20 mouse cellular contexts compared by ENCODE assay signal in genomic region chr6:13449160-13449787, GRCm38 (mm10).
DNase-seq lines count a peak whose midpoint lies in the region; ATAC-seq lines count a peak whose summit lies in the region.
"Had no signal": no experiment of that assay in that cellular context is flagged by ENCODE, and none has a peak within 500 bp of the region (broad histone marks: within the 10 kb centered on the region; RNA-seq: fewer than 3 reads in every experiment).

No protein-coding gene starts in this region.

- no peaks in the 10 kb centered on the region for H3K4me1 ChIP-seq in midbrain, embryonic 12.5 days
- H3K4me1 ChIP-seq in midbrain, embryonic 10.5 days, result peaks cover 7% of the 10 kb centered on the region; the same call in 1 of the 2 replicates
- H3K4me1 ChIP-seq in midbrain, embryonic 16.5 days (ENCODE audit: control insufficient read depth, insufficient read depth, low read length), result no peaks in the 10 kb centered on the region
- H3K4me1 ChIP-seq: hindbrain, embryonic 15.5 days; liver, embryonic 15.5 days had no signal

- DNase-seq in frontal cortex, adult 2 months (ENCODE audit: extremely low spot score in 1 of 2, low spot score in 1 of 2), result peak; percentile 32 to 55
- no peak for DNase-seq in frontal cortex, postnatal 25 days (ENCODE audit: low spot score in 2 of 2)
- no peak for DNase-seq in midbrain, embryonic 10.5 days (ENCODE audit: low spot score)
- peak; percentile 5 to 39 for DNase-seq in frontal cortex, postnatal 36 days (ENCODE audit: low spot score in 2 of 2)
- no peak for DNase-seq in spleen, postnatal 10 days (ENCODE audit: low spot score in 2 of 2)
- DNase-seq: adrenal gland, postnatal 10 days; B cell, adult 2 months; cerebellum, adult 8-10 months; gastrocnemius, postnatal 25 days; heart, postnatal 10 days; thymus, postnatal 25 days had no signal

- H3K9ac ChIP-seq in midbrain, embryonic 12.5 days (replicated peaks), result no peak overlapping the region
- no peak overlapping the region for H3K9ac ChIP-seq in midbrain, embryonic 16.5 days (ENCODE audit: low read depth, low read length)
- H3K9ac ChIP-seq: hindbrain, embryonic 15.5 days; liver, embryonic 15.5 days had no signal

- no peaks in the 10 kb centered on the region for H3K36me3 ChIP-seq in midbrain, embryonic 12.5 days
- H3K36me3 ChIP-seq in midbrain, embryonic 10.5 days, result no peaks in the 10 kb centered on the region
- no peaks in the 10 kb centered on the region for H3K36me3 ChIP-seq in midbrain, embryonic 16.5 days (ENCODE audit: control insufficient read depth, insufficient read depth, low read length)
- H3K36me3 ChIP-seq: hindbrain, embryonic 15.5 days; liver, embryonic 15.5 days had no signal

- ATAC-seq in midbrain, embryonic 12.5 days (ENCODE audit: low FRiP score, low read depth), result peak; percentile 41; the same call in 1 of the 2 replicates
- ATAC-seq in midbrain, embryonic 16.5 days, result peak; percentile 67; the same call in 1 of the 2 replicates
- ATAC-seq in monocyte, adult 5-6 weeks (replicated peaks; ENCODE audit: insufficient number of reproducible peaks, low FRiP score, low TSS enrichment, poor library complexity, severe bottlenecking), result no peak
- ATAC-seq: intestine, embryonic 16.5 days; lung, postnatal 0 days had no signal

- H3K4me2 ChIP-seq in midbrain, embryonic 12.5 days (replicated peaks), result no peak overlapping the region
- no peak overlapping the region for H3K4me2 ChIP-seq in midbrain, embryonic 16.5 days (ENCODE audit: low read length)
- H3K4me2 ChIP-seq: hindbrain, embryonic 15.5 days; liver, embryonic 15.5 days had no signal

- no peaks in the 10 kb centered on the region for H3K27me3 ChIP-seq in midbrain, embryonic 12.5 days
- H3K27me3 ChIP-seq in midbrain, embryonic 10.5 days (ENCODE audit: low read depth, poor library complexity, severe bottlenecking), result no peaks in the 10 kb centered on the region
- no peaks in the 10 kb centered on the region for H3K27me3 ChIP-seq in midbrain, embryonic 16.5 days (ENCODE audit: control insufficient read depth, insufficient read depth, low read depth, low read length)
- H3K27me3 ChIP-seq: hindbrain, embryonic 15.5 days; liver, embryonic 15.5 days had no signal

- no peak overlapping the region for H3K27ac ChIP-seq in midbrain, embryonic 12.5 days (replicated peaks)
- no peak overlapping the region for H3K27ac ChIP-seq in midbrain, embryonic 10.5 days (replicated peaks)
- no peak overlapping the region for H3K27ac ChIP-seq in midbrain, embryonic 16.5 days (ENCODE audit: low read length)
- H3K27ac ChIP-seq: hindbrain, embryonic 15.5 days; kidney, postnatal 0 days; liver, embryonic 15.5 days; stomach, postnatal 0 days had no signal

- H3K4me3 ChIP-seq in midbrain, embryonic 12.5 days, result no peak overlapping the region
- H3K4me3 ChIP-seq in midbrain, embryonic 10.5 days, result no peak overlapping the region
- no peak overlapping the region for H3K4me3 ChIP-seq in midbrain, embryonic 16.5 days (ENCODE audit: low read depth, low read length)
- H3K4me3 ChIP-seq: hindbrain, embryonic 15.5 days; liver, embryonic 15.5 days had no signal

- 47% methylated on average over 3 of the region's 3 CpGs for WGBS in midbrain, embryonic 12.5 days
- WGBS in midbrain, embryonic 10.5 days, result 68% methylated on average over 3 of the region's 3 CpGs
- 48% methylated on average over 3 of the region's 3 CpGs for WGBS in midbrain, embryonic 16.5 days

- H3K9me3 ChIP-seq in midbrain, embryonic 12.5 days, result no peaks in the 10 kb centered on the region
- 0 out of 2 replicates have a peak, but pooled peaks cover 5% of the 10 kb centered on the region for H3K9me3 ChIP-seq in midbrain, embryonic 10.5 days (replicated peaks)
- H3K9me3 ChIP-seq in midbrain, embryonic 16.5 days (replicated peaks; ENCODE audit: control insufficient read depth, low read length, poor library complexity, severe bottlenecking), result no peaks in the 10 kb centered on the region
- H3K9me3 ChIP-seq: hindbrain, embryonic 15.5 days; liver, embryonic 15.5 days had no signal

Comparison
In these comparisons a context has a peak if more than half of its experiments do, and no peak if none do; other contexts are left out.
1. DNase-seq: peak in frontal cortex, adult 2 months (2 of 2) and frontal cortex, postnatal 36 days (2 of 2); none in frontal cortex, postnatal 25 days (0 of 2), midbrain, embryonic 10.5 days (single experiment) and spleen, postnatal 10 days (0 of 2).